Mouse (Mus musculus) naive thymus-derived CD4-positive, alpha-beta T cell, adult 2 months (primary cell): ENCODE measurements around the gene Gm15085.
"Not testable (repeated sequence)": the region's sequence is repeated elsewhere in the genome, so short reads cannot be mapped to it uniquely, and the experiment has no call there.

Source experiments
- DNase-seq: peaks from one replicate; pipeline ENCODE4 v3.0.0-alpha.2; 2011; ENCODE audit warnings: low read depth

Gm15085 gene

GRCm38 (mm10) chrX:149447317-149447716, at the start of gene Gm15085:
TSS of gene Gm15085 (plus strand) at chrX:149447617.
- DNase-seq, result not testable (repeated sequence)
